13 mouse cellular contexts compared by ENCODE assay signal in the genomic region with DNA sequence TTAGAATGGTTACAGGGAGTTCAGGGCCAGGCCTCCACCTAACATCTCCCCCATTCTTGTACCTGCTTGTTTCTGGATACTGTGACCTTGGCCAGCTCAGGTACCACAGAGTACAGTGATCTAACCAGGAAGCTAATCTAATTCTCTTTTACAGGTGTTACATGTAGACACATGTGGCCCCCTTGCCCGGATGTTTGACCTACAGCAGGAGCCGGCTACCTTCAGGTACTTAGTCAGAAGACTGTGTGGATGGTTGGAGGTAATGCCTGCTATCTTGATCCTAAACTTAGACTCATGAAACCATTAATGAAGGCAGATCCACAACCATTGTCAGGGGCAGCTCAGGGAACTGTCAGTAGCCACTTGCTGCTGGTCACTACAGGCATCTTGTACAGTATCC. TPM values are rescaled to one million over a fixed set of nuclear protein-coding genes. Genes with fewer than 3 reads are reported as not detected.
DNase-seq lines count a peak whose midpoint lies in the region; ATAC-seq and TF ChIP-seq lines count a peak whose summit lies in the region.
"Had no signal": no experiment of that assay in that cellular context is flagged by ENCODE, and none has a peak within 500 bp of the region (broad histone marks: within the 10 kb centered on the region; RNA-seq: fewer than 3 reads in every experiment).

No protein-coding gene starts in this region.

- peaks cover 29% of the 10 kb centered on the region for H3K4me1 ChIP-seq in forebrain, embryonic 12.5 days
- H3K4me1 ChIP-seq in forebrain, postnatal 0 days (ENCODE audit: insufficient read depth), result peaks cover 12% of the 10 kb centered on the region
- peaks cover 7% of the 10 kb centered on the region; the same call in 1 of the 2 replicates for H3K4me1 ChIP-seq in kidney, postnatal 0 days (replicated peaks; ENCODE audit: insufficient read depth, low read length)
- H3K4me1 ChIP-seq in limb, embryonic 11.5 days (ENCODE audit: control insufficient read depth, insufficient read depth, low read length), result peaks cover 8% of the 10 kb centered on the region
- H3K4me1 ChIP-seq in midbrain, postnatal 0 days (ENCODE audit: insufficient read depth, low read length), result peaks cover 8% of the 10 kb centered on the region; the same call in 1 of the 2 replicates

- H3K36me3 ChIP-seq in forebrain, embryonic 12.5 days (replicated peaks), result peaks cover 17% of the 10 kb centered on the region
- H3K36me3 ChIP-seq in forebrain, postnatal 0 days (ENCODE audit: insufficient read depth), result peaks cover 16% of the 10 kb centered on the region
- 0 out of 2 replicates have a peak, but pooled peaks cover 6% of the 10 kb centered on the region for H3K36me3 ChIP-seq in kidney, postnatal 0 days (ENCODE audit: insufficient read depth, low read length)
- peaks cover 8% of the 10 kb centered on the region for H3K36me3 ChIP-seq in limb, embryonic 11.5 days (ENCODE audit: control insufficient read depth, insufficient read depth, low read length)
- peaks cover 17% of the 10 kb centered on the region for H3K36me3 ChIP-seq in midbrain, postnatal 0 days (ENCODE audit: insufficient read depth, low read length)

- 0 out of 2 replicates have a peak overlapping the region, but pooled peaks have one; percentile 64 for H3K9ac ChIP-seq in forebrain, embryonic 12.5 days
- no peak overlapping the region for H3K9ac ChIP-seq in forebrain, postnatal 0 days
- H3K9ac ChIP-seq in kidney, postnatal 0 days (ENCODE audit: low read depth, low read length), result 0 out of 2 replicates have a peak overlapping the region, but pooled peaks have one; percentile 5
- H3K9ac ChIP-seq in limb, embryonic 11.5 days (ENCODE audit: low read length), result no peak overlapping the region
- H3K9ac ChIP-seq in midbrain, postnatal 0 days (replicated peaks; ENCODE audit: low read length, poor library complexity, severe bottlenecking), result no peak overlapping the region

- no peak for TF ChIP-seq CTCF in forebrain, postnatal 0 days (IDR thresholded peaks at IDR 0.05; ENCODE audit: low read depth)
- TF ChIP-seq CTCF in kidney, postnatal 0 days (IDR thresholded peaks at IDR 0.05; ENCODE audit: low read depth), result no peak
- TF ChIP-seq CTCF in midbrain, postnatal 0 days (IDR thresholded peaks at IDR 0.05), result no peak

- H3K9me3 ChIP-seq in forebrain, embryonic 12.5 days, result no peaks in the 10 kb centered on the region
- no peaks in the 10 kb centered on the region for H3K9me3 ChIP-seq in forebrain, postnatal 0 days (ENCODE audit: low read length)
- H3K9me3 ChIP-seq in kidney, postnatal 0 days (replicated peaks; ENCODE audit: low read length), result no peaks in the 10 kb centered on the region
- no peaks in the 10 kb centered on the region for H3K9me3 ChIP-seq in limb, embryonic 11.5 days (ENCODE audit: control insufficient read depth, low read length)
- no peaks in the 10 kb centered on the region for H3K9me3 ChIP-seq in midbrain, postnatal 0 days (ENCODE audit: low read length)

- WGBS in forebrain, embryonic 12.5 days, result 96% methylated on average over 2 of the region's 2 CpGs
- 97% methylated on average over 2 of the region's 2 CpGs for WGBS in forebrain, postnatal 0 days
- WGBS in kidney, postnatal 0 days, result 86% methylated on average over 2 of the region's 2 CpGs
- WGBS in limb, embryonic 11.5 days, result 97% methylated on average over 2 of the region's 2 CpGs
- WGBS in midbrain, postnatal 0 days, result 93% methylated on average over 2 of the region's 2 CpGs

- no peak for ATAC-seq in forebrain, embryonic 12.5 days (ENCODE audit: low FRiP score)
- no peak for ATAC-seq in forebrain, postnatal 0 days
- no peak for ATAC-seq in kidney, postnatal 0 days (replicated peaks; ENCODE audit: low FRiP score, low read depth)
- no peak for ATAC-seq in limb, embryonic 11.5 days (ENCODE audit: insufficient number of reproducible peaks, low FRiP score, low TSS enrichment, low read depth)
- ATAC-seq in midbrain, postnatal 0 days (ENCODE audit: low FRiP score), result no peak
- ATAC-seq: activated CD4-positive, CD25-positive, alpha-beta regulatory T cell, adult 4 months had no signal

- no peak overlapping the region for H3K27ac ChIP-seq in forebrain, embryonic 12.5 days
- H3K27ac ChIP-seq in forebrain, postnatal 0 days (ENCODE audit: low read depth, low read length), result no peak overlapping the region
- no peak overlapping the region for H3K27ac ChIP-seq in kidney, postnatal 0 days
- H3K27ac ChIP-seq in limb, embryonic 11.5 days (replicated peaks; ENCODE audit: low read depth, low read length), result no peak overlapping the region
- H3K27ac ChIP-seq in midbrain, postnatal 0 days (ENCODE audit: low read depth, low read length), result no peak overlapping the region

- DNase-seq in forebrain, postnatal 0 days, result no peak
- no peak for DNase-seq in kidney, postnatal 0 days (ENCODE audit: low spot score)
- DNase-seq in kidney, postnatal 10 days, result no peak
- no peak for DNase-seq in limb, embryonic 11.5 days (ENCODE audit: low spot score)
- no peak for DNase-seq in midbrain, postnatal 0 days (ENCODE audit: low spot score)
- DNase-seq in adrenal gland, postnatal 36 days, result no peak
- DNase-seq in B cell, adult 2 months, result no peak
- DNase-seq: cerebellum, adult 8-10 months; retina, postnatal 1 day; thymus, adult 2 months had no signal

- H3K4me2 ChIP-seq in forebrain, embryonic 12.5 days, result peak overlapping the region; percentile 91
- no peak overlapping the region for H3K4me2 ChIP-seq in forebrain, postnatal 0 days (ENCODE audit: low read depth)
- H3K4me2 ChIP-seq in kidney, postnatal 0 days (ENCODE audit: low read length), result peak overlapping the region; percentile 86; the same call in 1 of the 2 replicates
- H3K4me2 ChIP-seq in limb, embryonic 11.5 days (ENCODE audit: low read depth, severe bottlenecking), result peak overlapping the region; percentile 92; the same call in 1 of the 2 replicates
- H3K4me2 ChIP-seq in midbrain, postnatal 0 days (ENCODE audit: low read depth, low read length, poor library complexity, severe bottlenecking), result 0 out of 2 replicates have a peak overlapping the region, but pooled peaks have one; percentile 65

- no peak overlapping the region for H3K4me3 ChIP-seq in forebrain, embryonic 12.5 days (replicated peaks)
- H3K4me3 ChIP-seq in forebrain, postnatal 0 days (ENCODE audit: low read depth, low read length), result no peak overlapping the region
- no peak overlapping the region for H3K4me3 ChIP-seq in kidney, postnatal 0 days (replicated peaks; ENCODE audit: low read depth, low read length)
- H3K4me3 ChIP-seq in limb, embryonic 11.5 days (ENCODE audit: low read depth, low read length), result no peak overlapping the region
- H3K4me3 ChIP-seq in midbrain, postnatal 0 days (ENCODE audit: low read depth, low read length), result no peak overlapping the region

- no peaks in the 10 kb centered on the region for H3K27me3 ChIP-seq in forebrain, embryonic 12.5 days
- H3K27me3 ChIP-seq in forebrain, postnatal 0 days (ENCODE audit: insufficient read depth, low read length), result no peaks in the 10 kb centered on the region
- H3K27me3 ChIP-seq in kidney, postnatal 0 days (ENCODE audit: insufficient read depth, low read length), result no peaks in the 10 kb centered on the region
- no peaks in the 10 kb centered on the region for H3K27me3 ChIP-seq in limb, embryonic 11.5 days (ENCODE audit: control insufficient read depth, insufficient read depth, low read length)
- H3K27me3 ChIP-seq in midbrain, postnatal 0 days (ENCODE audit: insufficient read depth, low read length), result no peaks in the 10 kb centered on the region

RNA-seq across cellular contexts. Expression of gene Lrrc56, which starts 1.8 kb away (rescaled TPM):
- 14.2 and 16.0 TPM in 2 replicates for polyA plus RNA-seq in forebrain, embryonic 12.5 days (2016; fragmentation: Nextera tagmentation; extraction: Ambion mirVana)
- 11.1 and 11.7 TPM in 2 replicates for total RNA-seq in forebrain, postnatal 0 days (2014; rRNA removed)
- polyA plus RNA-seq in forebrain, postnatal 0 days (2015; fragmentation: Nextera tagmentation; extraction: Ambion mirVana), result 10.2 and 10.7 TPM in 2 replicates
- polyA plus RNA-seq in kidney, postnatal 0 days (2015; fragmentation: Nextera tagmentation; extraction: Ambion mirVana), result 9.9 and 10.8 TPM in 2 replicates
- polyA plus RNA-seq in limb, embryonic 11.5 days (2014; fragmentation: Nextera tagmentation; extraction: Ambion mirVana), result 11.7 and 12.5 TPM in 2 replicates
- total RNA-seq in midbrain, postnatal 0 days (2014; rRNA removed), result 11.5 and 14.9 TPM in 2 replicates
- 8.6 TPM in 2 replicates for polyA plus RNA-seq in midbrain, postnatal 0 days (2015; fragmentation: Nextera tagmentation; extraction: Ambion mirVana)
- total RNA-seq in adrenal gland, postnatal 36 days (2021), result 1 to 10 TPM; 4.7 to 8.8 TPM

RNA-seq across cellular contexts. Expression of gene Hras, which starts 1.9 kb away (rescaled TPM):
- polyA plus RNA-seq in forebrain, embryonic 12.5 days (2016; fragmentation: Nextera tagmentation; extraction: Ambion mirVana), result 79.1 and 89.4 TPM in 2 replicates
- total RNA-seq in forebrain, postnatal 0 days (2014; rRNA removed), result 103 and 149 TPM in 2 replicates
- polyA plus RNA-seq in forebrain, postnatal 0 days (2015; fragmentation: Nextera tagmentation; extraction: Ambion mirVana), result 198 and 199 TPM in 2 replicates
- polyA plus RNA-seq in kidney, postnatal 0 days (2015; fragmentation: Nextera tagmentation; extraction: Ambion mirVana), result 91.5 and 95.5 TPM in 2 replicates
- polyA plus RNA-seq in limb, embryonic 11.5 days (2014; fragmentation: Nextera tagmentation; extraction: Ambion mirVana), result 98.7 and 99.1 TPM in 2 replicates
- 109 and 113 TPM in 2 replicates for total RNA-seq in midbrain, postnatal 0 days (2014; rRNA removed)
- 209 TPM in 2 replicates for polyA plus RNA-seq in midbrain, postnatal 0 days (2015; fragmentation: Nextera tagmentation; extraction: Ambion mirVana)
- 10 to 100 TPM; 89.1 to 93.9 TPM for total RNA-seq in adrenal gland, postnatal 36 days (2021)

RNA-seq across cellular contexts. Expression of gene Lmntd2, which starts 18.1 kb away (rescaled TPM):
- 3.3 and 3.7 TPM in 2 replicates for polyA plus RNA-seq in forebrain, embryonic 12.5 days (2016; fragmentation: Nextera tagmentation; extraction: Ambion mirVana)
- 0.62 TPM in 1 of 2 replicates, not detected in the other for total RNA-seq in forebrain, postnatal 0 days (2014; rRNA removed)
- 0.15 and 0.33 TPM in 2 replicates for polyA plus RNA-seq in forebrain, postnatal 0 days (2015; fragmentation: Nextera tagmentation; extraction: Ambion mirVana)
- polyA plus RNA-seq in kidney, postnatal 0 days (2015; fragmentation: Nextera tagmentation; extraction: Ambion mirVana), result 2.6 and 2.9 TPM in 2 replicates
- polyA plus RNA-seq in limb, embryonic 11.5 days (2014; fragmentation: Nextera tagmentation; extraction: Ambion mirVana), result 3.8 and 5.1 TPM in 2 replicates
- not detected in 2 replicates for total RNA-seq in midbrain, postnatal 0 days (2014; rRNA removed)
- polyA plus RNA-seq in midbrain, postnatal 0 days (2015; fragmentation: Nextera tagmentation; extraction: Ambion mirVana), result 0.10 and 0.36 TPM in 2 replicates
- total RNA-seq in adrenal gland, postnatal 36 days (2021), result under 1 TPM; 0.13 TPM
- total RNA-seq: left cerebral cortex, postnatal 14 days had no signal

RNA-seq across cellular contexts. Expression of gene Rassf7, which starts 19.9 kb away (rescaled TPM):
- 35.4 and 38.5 TPM in 2 replicates for polyA plus RNA-seq in forebrain, embryonic 12.5 days (2016; fragmentation: Nextera tagmentation; extraction: Ambion mirVana)
- 13.3 and 15.8 TPM in 2 replicates for total RNA-seq in forebrain, postnatal 0 days (2014; rRNA removed)
- 15.6 and 19.1 TPM in 2 replicates for polyA plus RNA-seq in forebrain, postnatal 0 days (2015; fragmentation: Nextera tagmentation; extraction: Ambion mirVana)
- polyA plus RNA-seq in kidney, postnatal 0 days (2015; fragmentation: Nextera tagmentation; extraction: Ambion mirVana), result 61.5 and 62.5 TPM in 2 replicates
- polyA plus RNA-seq in limb, embryonic 11.5 days (2014; fragmentation: Nextera tagmentation; extraction: Ambion mirVana), result 32.5 and 38.8 TPM in 2 replicates
- total RNA-seq in midbrain, postnatal 0 days (2014; rRNA removed), result 15.5 and 23.5 TPM in 2 replicates
- 20.7 and 21.7 TPM in 2 replicates for polyA plus RNA-seq in midbrain, postnatal 0 days (2015; fragmentation: Nextera tagmentation; extraction: Ambion mirVana)
- 1 to 10 TPM; 3.6 to 4.1 TPM for total RNA-seq in adrenal gland, postnatal 36 days (2021)

RNA-seq across cellular contexts. Expression of gene Rnh1, which starts 23.1 kb away (rescaled TPM):
- polyA plus RNA-seq in forebrain, embryonic 12.5 days (2016; fragmentation: Nextera tagmentation; extraction: Ambion mirVana), result 47.2 and 49.7 TPM in 2 replicates
- total RNA-seq in forebrain, postnatal 0 days (2014; rRNA removed), result 41.6 and 41.9 TPM in 2 replicates
- polyA plus RNA-seq in forebrain, postnatal 0 days (2015; fragmentation: Nextera tagmentation; extraction: Ambion mirVana), result 43.1 and 45.4 TPM in 2 replicates
- 136 and 147 TPM in 2 replicates for polyA plus RNA-seq in kidney, postnatal 0 days (2015; fragmentation: Nextera tagmentation; extraction: Ambion mirVana)
- 82.9 and 88.3 TPM in 2 replicates for polyA plus RNA-seq in limb, embryonic 11.5 days (2014; fragmentation: Nextera tagmentation; extraction: Ambion mirVana)
- 39.1 and 47.1 TPM in 2 replicates for total RNA-seq in midbrain, postnatal 0 days (2014; rRNA removed)
- 44.2 and 46.8 TPM in 2 replicates for polyA plus RNA-seq in midbrain, postnatal 0 days (2015; fragmentation: Nextera tagmentation; extraction: Ambion mirVana)
- total RNA-seq in adrenal gland, postnatal 36 days (2021), result 100 to 1,000 TPM; 265 to 371 TPM

Comparison
In these comparisons a context has a peak if more than half of its experiments do, and no peak if none do; other contexts are left out.
1. H3K9ac ChIP-seq: peak in forebrain, embryonic 12.5 days (single experiment) and kidney, postnatal 0 days (single experiment); none in forebrain, postnatal 0 days (single experiment), limb, embryonic 11.5 days (single experiment) and midbrain, postnatal 0 days (single experiment).